Mouse (Mus musculus): ENCODE measurements around the gene Smndc1. TPM values are rescaled to one million over a fixed set of nuclear protein-coding genes. Genes with fewer than 3 reads are reported as not detected.

Smndc1 gene
- polyA plus RNA-seq, 1 experiment from 2014 or later = 14.9 TPM

DNA sequence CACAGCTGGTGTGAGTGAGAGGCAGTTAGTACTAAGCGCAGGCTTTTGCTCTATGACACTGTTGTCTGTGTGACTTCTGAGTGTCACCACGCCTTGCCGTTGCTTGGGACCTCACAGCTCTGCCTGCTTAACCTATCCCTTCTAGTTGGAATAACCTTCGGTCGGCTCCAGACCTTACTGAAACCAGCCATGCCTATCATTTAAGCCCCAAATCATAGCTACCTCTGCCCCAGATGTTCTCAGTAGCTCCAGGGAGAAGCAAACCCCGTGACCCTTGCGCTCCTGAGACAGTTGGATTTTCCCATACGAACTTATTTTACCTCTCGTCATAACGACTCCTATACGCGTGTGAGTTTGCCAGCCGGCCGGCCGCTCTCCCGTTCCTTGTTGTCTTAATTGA lies 46.3 kb downstream of the Smndc1 start:
- Histone ChIP-seq H3K27ac (ENCODE audit: low read length) (no peak overlapping the region), H3K9me3 (replicated peaks; ENCODE audit: control insufficient read depth, low read length) (no peaks in the 10 kb centered on the region), H3K27me3 (ENCODE audit: control insufficient read depth, insufficient read depth, low read depth, low read length) (no peaks in the 10 kb centered on the region), H3K9ac (ENCODE audit: low read depth, low read length) (no peak overlapping the region), H3K4me2 (ENCODE audit: low read depth, low read length) (peak overlapping the region; percentile 24), H3K36me3 (ENCODE audit: control insufficient read depth, insufficient read depth) (peaks cover 6% of the 10 kb centered on the region; the same call in 1 of the 2 replicates), H3K4me1 (ENCODE audit: control insufficient read depth, low read depth, low read length) (peaks cover 3% of the 10 kb centered on the region), H3K4me3 (ENCODE audit: low read depth, low read length) (no peak overlapping the region)
- WGBS (ENCODE audit: insufficient replicate concordance) = 81% methylated on average over 16 of the region's 16 CpGs
- peak; percentile 32; the same call in 1 of the 2 replicates for ATAC-seq (ENCODE audit: low read depth)

DNA sequence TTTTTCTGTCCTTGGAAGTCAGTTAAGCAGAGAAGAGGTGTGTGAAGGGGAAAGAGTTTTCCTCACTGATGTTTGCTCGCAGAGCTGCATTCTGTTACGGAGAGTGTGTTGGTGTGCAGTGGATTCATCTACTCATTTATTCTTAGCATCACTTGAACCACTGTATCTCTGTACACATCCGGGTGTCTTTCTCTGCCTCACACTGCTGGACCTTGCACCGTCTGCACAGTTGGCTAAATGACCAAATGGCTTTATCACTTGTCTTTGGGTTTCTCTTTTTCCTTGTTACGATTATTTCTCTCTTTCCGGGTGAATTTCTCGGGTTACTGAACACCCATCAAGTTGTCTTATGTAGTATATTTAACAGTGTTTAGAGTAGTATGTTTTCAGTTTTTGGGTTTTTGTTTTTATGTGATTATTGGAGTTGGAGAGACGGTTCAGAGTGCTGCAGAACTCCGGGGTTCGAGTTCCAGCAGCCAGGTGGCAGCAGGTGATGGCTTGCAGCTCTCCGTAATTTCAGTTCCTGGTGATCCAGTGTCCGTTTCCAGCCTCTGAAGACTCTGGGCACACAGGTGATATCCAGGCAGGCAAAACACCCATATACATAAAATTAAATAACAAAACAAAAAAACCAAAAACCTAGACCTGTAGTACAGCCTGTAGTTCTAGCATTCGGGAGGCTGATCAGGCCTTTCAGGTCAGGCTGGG lies 47.0 kb downstream of the Smndc1 start:
- Histone ChIP-seq H3K27ac (ENCODE audit: low read length) (no peak overlapping the region), H3K36me3 (ENCODE audit: control insufficient read depth, insufficient read depth) (peaks cover 4% of the 10 kb centered on the region; the same call in 1 of the 2 replicates), H3K27me3 (ENCODE audit: control insufficient read depth, insufficient read depth, low read depth, low read length) (no peaks in the 10 kb centered on the region), H3K9ac (ENCODE audit: low read depth, low read length) (no peak overlapping the region), H3K4me2 (ENCODE audit: low read depth, low read length) (no peak overlapping the region), H3K9me3 (replicated peaks; ENCODE audit: control insufficient read depth, low read length) (no peaks in the 10 kb centered on the region), H3K4me1 (ENCODE audit: control insufficient read depth, low read depth, low read length) (peaks cover 3% of the 10 kb centered on the region), H3K4me3 (ENCODE audit: low read depth, low read length) (no peak overlapping the region)
- 81% methylated on average over 13 of the region's 13 CpGs for WGBS (ENCODE audit: insufficient replicate concordance)
- ATAC-seq (ENCODE audit: low read depth) = no peak

- WGBS (ENCODE audit: insufficient replicate concordance) = 15% methylated on average over 6 of the region's 6 CpGs
- no peaks in the 10 kb centered on the region for H3K9me3 ChIP-seq (replicated peaks; ENCODE audit: control insufficient read depth, low read length)
- 0 out of 2 replicates have a peak overlapping the region, but pooled peaks have one; percentile 7 for H3K4me2 ChIP-seq (ENCODE audit: low read depth, low read length)
- no peak overlapping the region for H3K4me3 ChIP-seq (ENCODE audit: low read depth, low read length)
- no peak overlapping the region for H3K27ac ChIP-seq (ENCODE audit: low read length)
- no peak overlapping the region for H3K9ac ChIP-seq (ENCODE audit: low read depth, low read length)
- no peaks in the 10 kb centered on the region for H3K27me3 ChIP-seq (ENCODE audit: control insufficient read depth, insufficient read depth, low read depth, low read length)
- H3K36me3 ChIP-seq (ENCODE audit: control insufficient read depth, insufficient read depth) = peaks cover 7% of the 10 kb centered on the region
- peaks cover 3% of the 10 kb centered on the region for H3K4me1 ChIP-seq (ENCODE audit: control insufficient read depth, low read depth, low read length)
- ATAC-seq (ENCODE audit: low read depth) = peak; percentile 32; the same call in 1 of the 2 replicates
Measured at GRCm38 (mm10) chr19:53340423-53340822, 50.0 kb downstream of the Smndc1 start.

DNA sequence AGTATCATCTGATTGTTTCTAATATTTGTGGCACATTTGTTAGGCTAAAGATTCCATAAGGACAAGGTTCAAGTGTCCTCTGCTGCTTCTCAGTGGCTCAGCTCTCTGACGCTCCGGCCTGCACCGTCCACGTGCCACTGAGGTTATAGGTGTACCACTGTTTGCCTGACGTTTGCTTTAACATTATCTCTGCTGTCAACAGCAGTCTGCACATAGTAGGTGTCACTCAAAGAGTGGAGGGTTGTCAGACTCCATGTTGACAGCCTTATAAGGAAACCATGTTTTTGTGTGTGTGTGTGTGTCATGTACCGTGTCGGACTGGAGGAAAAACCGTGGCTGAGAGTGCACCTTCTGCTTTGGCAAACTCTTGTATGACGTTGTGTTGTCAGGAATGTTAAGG lies 55.1 kb downstream of the Smndc1 start:
- Histone ChIP-seq H3K4me2 (ENCODE audit: low read depth, low read length) (no peak overlapping the region), H3K9me3 (replicated peaks; ENCODE audit: control insufficient read depth, low read length) (no peaks in the 10 kb centered on the region), H3K36me3 (ENCODE audit: control insufficient read depth, insufficient read depth) (peaks cover 22% of the 10 kb centered on the region), H3K9ac (ENCODE audit: low read depth, low read length) (no peak overlapping the region), H3K4me3 (ENCODE audit: low read depth, low read length) (no peak overlapping the region), H3K27ac (ENCODE audit: low read length) (no peak overlapping the region), H3K27me3 (ENCODE audit: control insufficient read depth, insufficient read depth, low read depth, low read length) (no peaks in the 10 kb centered on the region), H3K4me1 (ENCODE audit: control insufficient read depth, low read depth, low read length) (peaks cover 10% of the 10 kb centered on the region)
- no peak for ATAC-seq (ENCODE audit: low read depth)
- WGBS (ENCODE audit: insufficient replicate concordance) = 87% methylated on average over 9 of the region's 9 CpGs

DNA sequence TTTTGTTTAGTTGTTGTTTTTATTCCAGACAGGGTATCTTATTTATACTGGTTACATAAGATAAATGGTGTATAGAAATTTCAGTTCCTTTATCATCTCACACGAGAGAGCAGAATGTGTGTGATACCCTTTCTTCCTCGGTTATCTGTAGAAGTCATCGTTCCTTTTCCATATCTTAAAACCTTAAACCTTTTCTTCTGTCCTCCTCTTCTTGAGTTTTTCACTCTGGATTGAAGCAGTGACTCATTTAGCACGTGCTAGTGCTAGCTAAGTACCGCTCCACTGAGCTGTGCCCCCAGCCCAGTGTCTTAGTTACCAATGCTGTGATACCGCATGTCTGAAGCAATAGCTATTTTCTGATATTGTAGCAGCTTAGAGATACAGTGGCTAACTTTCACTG lies 56.6 kb downstream of the Smndc1 start:
- 41% methylated on average over 6 of the region's 6 CpGs for WGBS (ENCODE audit: insufficient replicate concordance)
- H3K36me3 ChIP-seq (ENCODE audit: control insufficient read depth, insufficient read depth) = peaks cover 22% of the 10 kb centered on the region
- ATAC-seq (ENCODE audit: low read depth) = no peak

GRCm38 (mm10) chr19:53331882-53332500 lies 58.4 kb downstream of the Smndc1 start:
- no peak overlapping the region for H3K4me2 ChIP-seq (ENCODE audit: low read depth, low read length)
- H3K4me1 ChIP-seq (ENCODE audit: control insufficient read depth, low read depth, low read length) = peaks cover 29% of the 10 kb centered on the region

More for the DNA sequence above, 56.6 kb downstream of the Smndc1 start:
- H3K4me1 ChIP-seq (ENCODE audit: control insufficient read depth, low read depth, low read length) = peaks cover 14% of the 10 kb centered on the region
- H3K9me3 ChIP-seq (replicated peaks; ENCODE audit: control insufficient read depth, low read length) = no peaks in the 10 kb centered on the region
- no peaks in the 10 kb centered on the region for H3K27me3 ChIP-seq (ENCODE audit: control insufficient read depth, insufficient read depth, low read depth, low read length)
- H3K27ac ChIP-seq (ENCODE audit: low read length) = no peak overlapping the region
- no peak overlapping the region for H3K4me2 ChIP-seq (ENCODE audit: low read depth, low read length)
- no peak overlapping the region for H3K9ac ChIP-seq (ENCODE audit: low read depth, low read length)
- no peak overlapping the region for H3K4me3 ChIP-seq (ENCODE audit: low read depth, low read length)

GRCm38 (mm10) chr19:53329992-53330381 lies 60.4 kb downstream of the Smndc1 start:
- H3K4me2 ChIP-seq (ENCODE audit: low read depth, low read length) = peak overlapping the region; percentile 99
- H3K27ac ChIP-seq (ENCODE audit: low read length) = peak overlapping the region; percentile 90
- peaks cover 15% of the 10 kb centered on the region; the same call in 1 of the 2 replicates for H3K36me3 ChIP-seq (ENCODE audit: control insufficient read depth, insufficient read depth)
- H3K9me3 ChIP-seq (replicated peaks; ENCODE audit: control insufficient read depth, low read length) = no peaks in the 10 kb centered on the region
- WGBS (ENCODE audit: insufficient replicate concordance) = 1% methylated on average over 27 of the region's 29 CpGs
- peak overlapping the region; percentile 91 for H3K9ac ChIP-seq (ENCODE audit: low read depth, low read length)
- H3K27me3 ChIP-seq (ENCODE audit: control insufficient read depth, insufficient read depth, low read depth, low read length) = no peaks in the 10 kb centered on the region
- H3K4me1 ChIP-seq (ENCODE audit: control insufficient read depth, low read depth, low read length) = peaks cover 46% of the 10 kb centered on the region
- peak; percentile 2 for ATAC-seq (ENCODE audit: low read depth)
- peak overlapping the region; percentile 95 for H3K4me3 ChIP-seq (ENCODE audit: low read depth, low read length)

More at GRCm38 (mm10) chr19:53331882-53332500, 58.4 kb downstream of the Smndc1 start:
- peak overlapping the region; percentile 11; the same call in 1 of the 2 replicates for H3K27ac ChIP-seq (ENCODE audit: low read length)
- no peak for ATAC-seq (ENCODE audit: low read depth)
- no peaks in the 10 kb centered on the region for H3K9me3 ChIP-seq (replicated peaks; ENCODE audit: control insufficient read depth, low read length)
- WGBS (ENCODE audit: insufficient replicate concordance) = 71% methylated on average over 21 of the region's 21 CpGs
- H3K4me3 ChIP-seq (ENCODE audit: low read depth, low read length) = no peak overlapping the region
- H3K27me3 ChIP-seq (ENCODE audit: control insufficient read depth, insufficient read depth, low read depth, low read length) = no peaks in the 10 kb centered on the region
- peaks cover 15% of the 10 kb centered on the region; the same call in 1 of the 2 replicates for H3K36me3 ChIP-seq (ENCODE audit: control insufficient read depth, insufficient read depth)
- H3K9ac ChIP-seq (ENCODE audit: low read depth, low read length) = no peak overlapping the region

Data from liver, embryonic 16.5 days (tissue).